Mouse (Mus musculus): ENCODE results near the gene Eps8l1. TPM values are rescaled to one million over a fixed set of nuclear protein-coding genes. Genes with fewer than 3 reads are reported as not detected.

Eps8l1 gene
- total and polyA plus RNA-seq, 3 experiments: 4.2 to 8.4 (median 6.0) TPM

DNA sequence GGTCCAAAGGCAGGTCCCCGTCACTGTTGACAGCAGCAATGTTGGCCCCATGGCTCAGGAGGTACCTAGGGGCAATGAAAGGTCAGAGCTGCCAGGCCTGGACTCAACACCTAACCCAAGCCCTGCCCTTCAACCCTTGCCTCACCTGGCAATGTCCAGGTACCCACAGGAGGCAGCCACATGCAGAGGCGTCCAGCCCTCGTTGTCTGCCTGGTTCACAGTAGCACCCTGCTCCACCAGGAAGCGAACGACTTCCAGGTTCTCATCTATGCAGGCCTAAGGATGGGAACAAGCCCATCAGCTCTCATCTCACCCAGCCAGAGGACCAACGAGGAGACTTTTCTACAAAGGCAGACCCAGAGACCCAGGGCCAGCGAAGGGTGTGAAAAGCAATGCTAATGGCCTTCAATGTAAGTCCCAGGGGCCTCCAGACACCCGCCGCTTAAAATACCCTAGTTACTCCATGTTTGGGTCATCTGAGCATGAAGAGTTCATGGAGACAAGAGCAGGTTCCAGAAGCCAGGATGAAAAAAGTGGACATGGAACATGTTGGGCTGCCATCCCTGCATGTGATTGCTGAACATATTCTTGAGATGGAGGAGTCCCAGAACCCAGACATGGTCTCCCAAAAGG is 36.9 kb downstream of the Eps8l1 start:
- in situ Hi-C loops (cut with MboI; ENCODE audit: low pct_ligation_motif_present, low pct_unique_long_range_greater_than_20kb, low sequenced_read_pairs) (no loop called here), dilution Hi-C loops (cut with MboI; ENCODE audit: extremely low pct_ligation_motif_present, extremely low pct_unique_long_range_greater_than_20kb, low sequenced_read_pairs) (no loop called here)
- Histone ChIP-seq H3K79me2 (replicated peaks; ENCODE audit: control insufficient read depth, extremely low read depth, insufficient read depth, poor library complexity, severe bottlenecking) (peaks cover 63% of the 10 kb centered on the region), H3K4me2 (ENCODE audit: insufficient read depth, low read depth, poor library complexity, severe bottlenecking) (no peak overlapping the region), H3K36me3 (replicated peaks in 1 of 2; ENCODE audit: control insufficient read depth in 1 of 2, insufficient read depth in 1 of 2, low read length in 1 of 2) (peaks cover 38 to 74% of the 10 kb centered on the region in 2 experiments), H3K4me3 (replicated peaks in 1 of 3; ENCODE audit: low read depth in 2 of 3, low read length in 2 of 3, poor library complexity in 1 of 3) (no peak overlapping the region), H3K4me1 (ENCODE audit: control insufficient read depth in 1 of 2, insufficient read depth in 2 of 2) (peaks cover 20 to 40% of the 10 kb centered on the region in 2 experiments), H3K9me3 (replicated peaks; ENCODE audit: low read length) (no peaks in the 10 kb centered on the region), H3K27me3 (replicated peaks) (no peaks in the 10 kb centered on the region), H3K27ac (ENCODE audit: insufficient read depth, low read depth) (no peak overlapping the region), H3K9ac (ENCODE audit: insufficient read depth, low read depth) (no peak overlapping the region)
- TF ChIP-seq NELFE (IDR thresholded peaks at IDR 0.05; ENCODE audit: low read depth, low read length) (no peak), ZMIZ1 (IDR thresholded peaks at IDR 0.05; ENCODE audit: low read depth, low read length) (no peak), POLR2A (IDR thresholded peaks at IDR 0.05; ENCODE audit: low read depth, low read length) (no peak), NRF1 (IDR thresholded peaks at IDR 0.05; ENCODE audit: low read depth, low read length) (no peak), USF1 (IDR thresholded peaks at IDR 0.05; ENCODE audit: low read depth, low read length) (no peak), JUND (conservative IDR thresholded peaks at IDR 0.05; ENCODE audit: low read depth, low read length) (no peak), MEF2A (IDR thresholded peaks at IDR 0.05; ENCODE audit: borderline replicate concordance, low read depth, low read length) (no peak), MAX (IDR thresholded peaks at IDR 0.05; ENCODE audit: low read length) (no peak), TCF12 (IDR thresholded peaks at IDR 0.05; ENCODE audit: low read depth, low read length) (no peak), RAD21 (IDR thresholded peaks at IDR 0.05; ENCODE audit: low read depth, low read length) (no peak), MAFK (IDR thresholded peaks at IDR 0.05; ENCODE audit: insufficient replicate concordance, low read length) (no peak), TBP (conservative IDR thresholded peaks at IDR 0.05; ENCODE audit: low read depth, low read length) (no peak), ZNF384 (IDR thresholded peaks at IDR 0.05; ENCODE audit: low read depth, low read length) (no peak), ETS1 (conservative IDR thresholded peaks at IDR 0.05; ENCODE audit: low read depth, low read length) (no peak), RCOR1 (conservative IDR thresholded peaks at IDR 0.05; ENCODE audit: low read depth, low read length) (no peak), ZC3H11A (IDR thresholded peaks at IDR 0.05; ENCODE audit: low read depth, low read length) (no peak), JUN (IDR thresholded peaks at IDR 0.05; ENCODE audit: insufficient read depth, low read depth, low read length) (no peak), KAT2A (IDR thresholded peaks at IDR 0.05; ENCODE audit: insufficient replicate concordance, low read length) (no peak)
- no peak for DNase-seq (ENCODE audit: extremely low read depth)

DNA sequence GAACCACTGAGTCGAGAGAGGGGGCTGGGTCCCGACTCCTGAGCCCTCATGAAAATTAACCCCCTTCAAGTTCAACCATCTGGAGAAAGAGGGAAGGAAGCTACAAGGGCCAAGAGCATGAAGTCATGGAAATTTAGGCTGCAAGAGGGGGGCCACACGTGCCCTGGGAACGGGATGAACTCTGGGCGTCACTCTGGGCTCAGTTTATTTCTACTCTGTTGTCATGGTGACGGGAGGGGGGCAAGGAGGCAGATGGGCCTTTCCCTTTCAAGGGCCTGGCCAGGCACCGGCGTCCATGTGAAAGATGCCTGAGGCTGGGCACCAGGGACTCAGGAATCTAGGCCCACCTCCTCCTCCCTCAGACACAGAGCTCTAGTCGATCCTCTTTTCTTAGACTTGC is 37.8 kb downstream of the Eps8l1 start:
- dilution Hi-C loops (cut with MboI; ENCODE audit: extremely low pct_ligation_motif_present, extremely low pct_unique_long_range_greater_than_20kb, low sequenced_read_pairs) (no loop called here), in situ Hi-C loops (cut with MboI; ENCODE audit: low pct_ligation_motif_present, low pct_unique_long_range_greater_than_20kb, low sequenced_read_pairs) (no loop called here)
- Histone ChIP-seq H3K36me3 (replicated peaks in 1 of 2; ENCODE audit: control insufficient read depth in 1 of 2, insufficient read depth in 1 of 2, low read length in 1 of 2) (peaks cover 29 to 66% of the 10 kb centered on the region in 2 experiments), H3K4me1 (ENCODE audit: control insufficient read depth in 1 of 2, insufficient read depth in 2 of 2) (peaks cover 20 to 49% of the 10 kb centered on the region in 2 experiments), H3K79me2 (replicated peaks; ENCODE audit: control insufficient read depth, extremely low read depth, insufficient read depth, poor library complexity, severe bottlenecking) (peaks cover 63% of the 10 kb centered on the region), H3K9ac (ENCODE audit: insufficient read depth, low read depth) (peak overlapping the region; percentile 25; the same call in 1 of the 2 replicates), H3K27ac (ENCODE audit: insufficient read depth, low read depth) (no peak overlapping the region), H3K27me3 (replicated peaks) (no peaks in the 10 kb centered on the region), H3K9me3 (replicated peaks; ENCODE audit: low read length) (no peaks in the 10 kb centered on the region), H3K4me3 (replicated peaks in 1 of 3; ENCODE audit: low read depth in 2 of 3, low read length in 2 of 3, poor library complexity in 1 of 3) (no peak overlapping the region), H3K4me2 (ENCODE audit: insufficient read depth, low read depth, poor library complexity, severe bottlenecking) (peak overlapping the region; percentile 32; the same call in 1 of the 2 replicates)
- peak; percentile 34 for DNase-seq (ENCODE audit: extremely low read depth)
- TF ChIP-seq SIN3A (IDR thresholded peaks at IDR 0.05; ENCODE audit: low read length) (no peak), BHLHE40 (IDR thresholded peaks at IDR 0.05; ENCODE audit: low read depth, low read length) (peak; percentile 53)

Measured in CH12.LX (cell line).